Mouse (Mus musculus): ENCODE data around the gene Tom1l2. TPM values are rescaled to one million over a fixed set of nuclear protein-coding genes. Genes with fewer than 3 reads are reported as not detected.

Gene Tom1l2
- total RNA-seq, 4 experiments from 2014 or later, result 205 to 222 (median 215) TPM

DNA sequence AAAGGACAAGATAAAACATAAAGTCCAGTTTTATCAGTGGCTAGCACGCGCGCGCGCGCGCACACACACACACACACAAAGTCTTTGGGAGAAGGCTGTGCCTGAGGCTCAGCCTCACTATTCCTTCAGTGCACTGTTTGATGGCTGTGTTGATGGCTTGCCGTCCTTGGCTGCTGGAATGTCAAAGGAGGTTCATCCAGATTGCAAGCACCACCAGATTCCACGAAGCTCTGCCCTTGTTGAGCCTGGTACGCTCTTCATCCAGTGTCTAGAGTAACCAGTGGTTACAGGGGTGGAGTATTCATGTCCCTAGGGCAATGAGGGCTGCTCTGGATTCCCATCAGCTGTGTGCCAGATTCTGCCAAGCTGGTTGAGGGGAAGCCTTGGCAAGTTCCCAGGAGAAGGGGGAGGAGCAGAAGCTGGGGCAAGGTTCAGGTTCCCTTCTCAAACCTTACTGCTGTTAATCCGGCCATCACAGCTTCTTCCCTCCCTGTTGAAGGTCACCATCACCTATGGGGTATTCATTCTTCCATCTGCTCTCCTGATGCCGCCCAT lies 170.5 kb downstream of the Tom1l2 start:
- DNase-seq (ENCODE audit: low spot score in 2 of 2), result no peak

DNA sequence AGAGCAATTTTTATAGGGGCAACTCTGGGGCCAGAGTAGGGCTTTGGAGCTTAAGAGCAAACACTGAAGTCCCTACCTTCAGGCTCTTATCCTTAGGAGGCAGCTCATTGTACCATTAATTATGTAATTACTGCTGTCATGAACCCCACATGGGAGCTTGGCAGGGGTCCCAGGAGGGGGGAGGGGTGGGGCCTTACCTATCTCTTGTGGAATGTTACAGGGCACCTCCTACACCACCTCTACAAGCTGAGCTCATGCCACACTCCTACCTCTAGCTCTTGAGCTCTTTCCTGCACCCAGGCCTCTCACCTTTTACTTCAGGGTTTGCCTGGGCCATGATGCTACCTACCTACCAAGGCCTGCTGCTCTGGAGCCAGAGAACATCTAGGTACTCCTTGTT lies 174.2 kb downstream of the Tom1l2 start:
- DNase-seq (ENCODE audit: low spot score in 2 of 2), result peak in 1 of 2 experiments; percentile 61

DNA sequence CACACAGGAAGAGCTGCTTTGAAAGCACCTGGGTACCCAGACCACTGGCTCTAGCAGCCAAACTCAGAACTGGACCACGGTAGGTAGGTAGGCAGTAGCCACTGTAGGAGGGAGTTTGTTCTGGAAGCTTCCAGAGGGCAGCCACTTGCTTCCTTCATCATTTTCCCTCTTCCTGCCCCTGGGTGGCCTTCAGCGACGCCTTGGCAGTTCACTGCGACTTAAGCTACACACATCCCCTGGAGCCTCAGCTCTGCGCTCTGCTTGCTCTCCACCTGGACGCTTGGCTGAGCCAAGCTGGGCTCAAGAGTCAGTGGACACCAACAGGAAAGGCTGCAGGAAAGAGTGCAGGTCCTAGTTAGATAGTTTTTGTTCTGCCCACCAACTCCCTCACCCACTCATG lies 174.7 kb downstream of the Tom1l2 start:
- DNase-seq (ENCODE audit: low spot score in 2 of 2), result no peak

DNA sequence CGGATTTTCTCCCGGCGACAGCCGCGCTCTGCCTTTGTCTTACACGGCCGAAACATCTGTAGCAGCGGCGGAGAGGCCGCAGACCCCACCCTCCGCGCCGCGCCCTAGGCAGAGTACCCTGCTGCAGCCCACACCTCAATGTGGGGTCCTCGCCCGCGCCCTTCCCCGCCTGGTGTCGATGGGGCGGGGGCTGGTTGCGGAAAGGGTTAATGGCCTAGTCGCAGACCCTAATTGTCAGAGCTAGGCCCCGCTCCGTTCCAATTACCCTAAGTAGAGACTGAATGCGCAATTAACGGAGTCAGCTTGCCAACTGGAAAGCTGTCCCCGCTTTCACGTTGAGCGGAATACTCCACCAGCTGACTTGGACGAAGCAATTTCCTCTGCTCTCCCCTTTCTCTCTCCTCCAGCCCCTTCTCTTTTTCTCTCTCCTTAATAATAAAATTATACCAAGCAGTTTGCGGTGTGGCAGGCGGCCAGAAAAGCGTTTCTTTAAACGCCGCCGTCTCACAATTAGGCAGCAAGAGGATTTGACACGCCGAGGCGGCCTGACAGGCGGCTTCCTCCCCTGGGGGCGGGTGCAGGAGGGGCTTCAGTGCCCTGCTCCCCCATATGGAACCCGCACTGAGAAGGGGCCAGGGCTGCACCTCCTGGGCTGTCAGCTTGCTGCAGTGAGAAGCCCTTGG lies 175.6 kb downstream of the Tom1l2 start:
- DNase-seq (ENCODE audit: low spot score in 2 of 2), result peak; percentile 65 to 67

Small RNA genes lying within 50 kb of the gene (microRNA-seq; reads per million reads assigned to microRNA genes)
- gene Gm27711 (0 reads per million in 2 experiments), gene Mir6921 (0.63 to 0.88 reads per million in 2 experiments), gene Mir6922 (0.44 to 0.63 reads per million in 2 experiments)

Other genes with a start within 250 kb of the Tom1l2 start
- 10 to 100 TPM; 69.5 to 78.3 (median 71.5) TPM for gene Rai1, start 247.9 kb downstream of the Tom1l2 start, total RNA-seq (2022)
- 100 to 1,000 TPM in 2 of 4 experiments, 10 to 100 TPM in 2; 85.8 to 103 (median 100) TPM for gene Srebf1, start 130.3 kb downstream of the Tom1l2 start, total RNA-seq (2022)
- gene Drc3, start 424 bp upstream of the Tom1l2 start, total RNA-seq (2022), result 10 to 100 TPM in 1 of 4 experiments, 1 to 10 TPM in 3; 8.6 to 12.8 (median 9.3) TPM
- 10 to 100 TPM; 45.6 to 53.8 (median 50.3) TPM for gene Gid4, start 64.2 kb upstream of the Tom1l2 start, total RNA-seq (2022)
- gene Atpaf2, start 65.6 kb upstream of the Tom1l2 start, total RNA-seq (2022), result 10 to 100 TPM; 27.7 to 34.3 (median 30.8) TPM
- 10 to 100 TPM; 66.9 to 74.1 (median 69.2) TPM for gene Drg2, start 101.7 kb upstream of the Tom1l2 start, total RNA-seq (2022)
- gene Myo15, start 116.4 kb upstream of the Tom1l2 start, total RNA-seq (2022), result under 1 TPM; 0.06 to 0.21 (median 0.18) TPM
- gene Alkbh5, start 183.5 kb upstream of the Tom1l2 start, total RNA-seq (2022), result 10 to 100 TPM; 52.7 to 58.2 (median 54.9) TPM

Data from left cerebral cortex, adult 8-10 months (tissue).